Mouse (Mus musculus) liver, postnatal 0 days (tissue): ENCODE results near the gene Atrnl1. TPM values are rescaled to one million over a fixed set of nuclear protein-coding genes. Genes with fewer than 3 reads are reported as not detected.

Source experiments
- ATAC-seq: fragments of 200-750 bp; cut with Nextera tagmentation; 2 replicates; pipeline ENCODE4 v1.8.0; 2017; ENCODE audit warnings: mild to moderate bottlenecking, moderate library complexity
- DNase-seq: peaks from one replicate; pipeline ENCODE4 v3.0.0-alpha.2; 2016
- H3K27ac ChIP-seq: fragments of 300-500 bp; sonication (generic); 2 replicates; pipeline ENCODE4 v1.5.1; 2014; ENCODE audit warnings: antibody characterized with exemption, moderate library complexity, mild to moderate bottlenecking, low read depth
- H3K27me3 ChIP-seq: fragments of 300-500 bp; sonication (generic); 2 replicates; pipeline ENCODE4 v1.6.1; 2014; ENCODE audit warnings: low read length, control low read depth, mixed read lengths; ENCODE audit not compliant: insufficient read depth
- H3K36me3 ChIP-seq: fragments of 300-500 bp; sonication (generic); replicated peaks from 2 replicates; pipeline ENCODE4 v1.6.1; 2014; ENCODE audit warnings: mild to moderate bottlenecking, control low read depth, low read length, moderate library complexity, mixed read lengths; ENCODE audit not compliant: insufficient read depth
- H3K4me1 ChIP-seq: fragments of 300-500 bp; sonication (generic); 2 replicates; pipeline ENCODE4 v1.6.1; 2014; ENCODE audit warnings: antibody characterized with exemption, mild to moderate bottlenecking, control low read depth; ENCODE audit not compliant: insufficient read depth
- H3K4me2 ChIP-seq: fragments of 300-500 bp; sonication (generic); 2 replicates; pipeline ENCODE4 v1.6.1; 2014; ENCODE audit warnings: low read depth, mild to moderate bottlenecking, low read length, moderate library complexity, mixed read lengths
- H3K4me3 ChIP-seq: fragments of 300-500 bp; sonication (generic); 2 replicates; pipeline ENCODE4 v1.5.1; 2014; ENCODE audit warnings: low read depth, low read length
- H3K9ac ChIP-seq: fragments of 300-500 bp; sonication (generic); replicated peaks from 2 replicates; pipeline ENCODE4 v1.6.1; 2014; ENCODE audit warnings: mild to moderate bottlenecking, moderate library complexity
- H3K9me3 ChIP-seq: fragments of 300-500 bp; sonication (generic); 2 replicates; pipeline ENCODE4 v1.6.1; 2016; ENCODE audit warnings: mild to moderate bottlenecking, control low read depth, low read length, mixed read lengths
- CTCF ChIP-seq: sonication (generic); IDR thresholded peaks from 2 replicates; pipeline ENCODE4 v1.5.1; 2016; ENCODE audit warnings: antibody characterized with exemption, low read depth
- EP300 ChIP-seq: IDR thresholded peaks from 2 replicates; pipeline ENCODE4 v1.6.1; 2016; ENCODE audit warnings: antibody characterized with exemption, low read depth, mild to moderate bottlenecking
- WGBS: fragments of 180-500 bp; shearing (Covaris S2); extraction: QIAGEN DNeasy Blood & Tissue Kit; methylation state at CpG from one replicate; pipeline ENCODE4 v1.1.7; 2014; ENCODE audit not compliant: insufficient replicate concordance; 5-methylcytosine and 5-hydroxymethylcytosine counted together
- polyA plus RNA-seq: library from polyadenylated mRNA; unstranded; fragments of >200 nt; fragmentation: Nextera tagmentation; extraction: Ambion mirVana; gene quantifications from 2 replicates; pipeline ENCODE4 v1.2.1, GENCODE M21; 2015

The Atrnl1 gene
- polyA plus RNA-seq, 1 experiment from 2014 or later: 0.70 TPM

DNA sequence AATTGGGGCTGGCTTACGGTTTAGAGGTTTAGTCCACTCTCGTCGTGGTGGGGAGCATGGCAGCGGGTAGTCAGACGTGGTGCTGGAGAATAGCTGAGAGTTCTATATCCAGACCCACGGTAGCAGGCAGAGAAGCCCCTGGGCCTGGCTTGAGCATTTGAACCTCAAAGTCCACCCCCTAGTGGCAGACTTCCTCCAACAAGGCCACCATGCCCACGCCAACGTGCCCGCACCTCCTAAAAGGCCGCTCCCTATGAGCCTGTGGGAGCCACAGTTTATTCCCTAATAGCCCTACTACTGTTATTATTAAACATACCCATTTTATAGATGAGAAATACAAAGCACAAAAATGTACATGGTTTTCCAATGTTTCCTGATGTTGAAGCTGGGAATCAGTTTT lies 19.2 kb upstream of the Atrnl1 start:
- peak; percentile 29; the same call in 1 of the 2 replicates for TF ChIP-seq CTCF
- TF ChIP-seq EP300: no peak
- ATAC-seq (no peak), DNase-seq (no peak)
- Histone ChIP-seq H3K4me2 (no peak overlapping the region), H3K36me3 (no peaks in the 10 kb centered on the region), H3K27ac (no peak overlapping the region), H3K9me3 (no peaks in the 10 kb centered on the region), H3K4me3 (no peak overlapping the region), H3K4me1 (no peaks in the 10 kb centered on the region), H3K27me3 (no peaks in the 10 kb centered on the region), H3K9ac (no peak overlapping the region)
- WGBS: 77% methylated on average over 10 of the region's 10 CpGs

DNA sequence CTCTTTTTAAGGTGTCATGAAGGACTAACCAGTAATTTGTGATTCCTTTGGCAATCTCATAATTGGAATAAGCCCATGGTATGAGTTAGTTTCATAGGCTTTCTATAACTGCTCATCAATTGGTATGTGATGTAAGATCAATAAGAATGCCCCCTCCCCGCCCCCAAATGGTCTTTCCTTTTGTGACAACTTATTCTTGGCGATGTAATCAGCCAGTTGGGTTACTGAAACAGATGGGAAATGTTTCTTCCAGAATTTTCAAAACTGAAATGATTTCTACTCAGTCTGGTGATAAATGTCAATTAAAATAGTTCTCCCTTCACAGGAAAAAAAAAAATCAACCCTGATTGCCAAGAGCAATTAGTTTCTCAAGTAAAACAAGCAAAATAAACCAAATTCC lies 18.5 kb upstream of the Atrnl1 start:
- 72% methylated on average over 2 of the region's 2 CpGs for WGBS
- TF ChIP-seq EP300 (no peak), CTCF (no peak)
- no peak overlapping the region for H3K4me2 ChIP-seq
- H3K27me3 ChIP-seq: no peaks in the 10 kb centered on the region
- DNase-seq: no peak
- H3K9me3 ChIP-seq: no peaks in the 10 kb centered on the region
- H3K36me3 ChIP-seq: no peaks in the 10 kb centered on the region
- ATAC-seq: no peak
- no peak overlapping the region for H3K27ac ChIP-seq
- H3K4me1 ChIP-seq: no peaks in the 10 kb centered on the region
- H3K4me3 ChIP-seq: no peak overlapping the region
- H3K9ac ChIP-seq: no peak overlapping the region

DNA sequence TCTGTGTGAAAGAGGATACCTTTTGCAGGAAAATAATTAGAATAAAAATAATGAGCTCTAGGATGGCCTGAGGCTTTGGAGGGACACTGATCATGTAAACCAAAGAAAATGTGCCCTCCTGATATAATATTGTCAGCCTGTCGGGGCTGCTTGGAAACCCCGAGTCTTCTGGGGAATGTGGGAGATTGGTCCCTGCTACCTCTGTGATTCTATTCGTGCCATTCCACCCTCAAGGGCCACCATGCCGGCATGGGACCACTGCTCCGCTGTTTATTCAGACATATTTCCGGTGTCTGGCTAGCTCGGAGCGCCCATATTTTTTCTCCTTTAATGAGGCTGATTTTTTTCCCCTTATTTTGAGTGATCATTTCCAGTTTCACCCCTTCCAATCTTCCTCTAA lies 11.7 kb upstream of the Atrnl1 start:
- Histone ChIP-seq H3K36me3 (no peaks in the 10 kb centered on the region), H3K27me3 (no peaks in the 10 kb centered on the region), H3K4me3 (no peak overlapping the region), H3K9ac (no peak overlapping the region), H3K9me3 (no peaks in the 10 kb centered on the region), H3K4me2 (no peak overlapping the region), H3K27ac (no peak overlapping the region), H3K4me1 (no peaks in the 10 kb centered on the region)
- ATAC-seq (no peak), DNase-seq (no peak)
- 76% methylated on average over 8 of the region's 8 CpGs for WGBS
- TF ChIP-seq EP300 (no peak), CTCF (no peak)

DNA sequence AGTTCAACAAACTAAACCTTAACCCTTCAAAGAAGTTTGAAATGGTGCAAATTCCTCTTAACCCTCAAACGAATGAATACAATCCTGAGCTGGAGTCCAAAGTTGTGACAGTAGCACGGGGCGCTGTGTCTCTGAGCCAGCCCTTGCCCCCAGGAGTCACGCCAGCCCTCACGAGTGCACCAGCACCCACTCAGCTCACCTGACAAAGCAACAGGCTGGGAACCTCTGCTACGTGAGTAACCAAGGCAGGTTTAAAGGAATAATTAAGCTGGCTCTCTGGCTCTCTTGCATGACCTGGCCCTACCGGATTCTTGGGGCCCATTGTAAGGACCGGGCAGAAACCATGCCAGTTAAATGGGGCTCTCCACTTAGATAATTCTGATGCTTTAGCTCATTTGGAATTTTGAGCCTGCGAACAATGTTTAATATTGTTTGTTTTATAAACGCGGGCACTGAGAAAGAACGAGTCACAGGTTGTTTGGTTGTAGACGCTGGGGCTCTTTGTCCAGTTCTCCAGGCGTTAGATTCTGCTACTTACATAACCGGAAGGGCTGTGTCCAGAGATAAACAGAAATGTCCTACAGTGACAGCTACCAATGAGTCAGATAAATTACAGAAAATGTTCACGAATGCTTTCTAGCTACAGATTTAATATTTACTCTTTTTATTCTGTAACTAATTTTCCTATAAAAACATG lies 10.5 kb upstream of the Atrnl1 start:
- Histone ChIP-seq H3K9ac (no peak overlapping the region), H3K4me1 (no peaks in the 10 kb centered on the region), H3K27me3 (no peaks in the 10 kb centered on the region), H3K36me3 (no peaks in the 10 kb centered on the region), H3K9me3 (0 out of 2 replicates have a peak, but pooled peaks cover 4% of the 10 kb centered on the region), H3K4me2 (no peak overlapping the region; the same call in 1 of the 2 replicates), H3K4me3 (no peak overlapping the region), H3K27ac (no peak overlapping the region)
- peak; percentile 47; the same call in 1 of the 2 replicates for ATAC-seq
- WGBS: 46% methylated on average over 16 of the region's 16 CpGs
- TF ChIP-seq CTCF (no peak), EP300 (0 out of 2 replicates have a peak, but pooled peaks have one; percentile 21)
- no peak for DNase-seq

DNA sequence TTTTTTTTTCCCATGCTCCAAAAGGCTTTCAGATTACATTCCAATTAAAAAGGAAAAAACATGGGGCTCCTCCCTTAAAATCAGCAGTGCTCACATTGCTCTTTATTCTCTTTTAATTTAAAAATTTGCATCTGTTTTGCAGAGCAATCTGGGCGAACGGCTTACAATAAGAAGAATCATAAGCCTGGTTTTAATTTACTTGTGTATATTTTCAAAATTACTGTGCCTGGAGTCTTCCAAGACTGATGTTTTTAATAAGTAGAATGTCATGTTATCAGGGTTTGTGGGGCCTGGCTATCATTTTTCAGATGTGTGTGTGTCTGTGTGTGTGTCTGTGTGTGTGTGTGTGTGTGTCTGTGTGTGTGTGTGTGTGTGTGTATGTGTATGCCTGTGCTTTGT lies 9.9 kb upstream of the Atrnl1 start:
- 67% methylated on average over 2 of the region's 2 CpGs for WGBS
- 0 out of 2 replicates have a peak, but pooled peaks cover 4% of the 10 kb centered on the region for H3K9me3 ChIP-seq
- ATAC-seq: no peak

DNA sequence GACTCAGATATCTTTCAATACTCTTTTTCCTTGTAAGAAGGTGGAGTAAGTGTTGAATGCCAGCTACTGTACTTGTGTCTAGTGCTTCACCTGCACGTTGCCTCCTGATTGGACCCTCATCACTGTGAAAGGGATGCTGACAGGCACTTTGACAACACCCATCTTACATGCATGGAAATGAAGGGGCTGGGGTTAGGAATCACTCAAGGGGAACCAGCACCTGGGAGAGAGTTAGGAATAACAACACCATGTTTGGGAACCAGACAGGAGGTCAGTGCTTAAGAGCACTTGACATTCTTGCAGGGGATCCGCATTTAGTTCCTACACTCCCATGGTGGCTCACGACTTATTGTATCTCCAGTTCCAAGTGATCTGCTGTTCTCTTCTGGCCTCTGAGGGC lies 7.2 kb upstream of the Atrnl1 start:
- TF ChIP-seq EP300 (no peak), CTCF (no peak)
- H3K27ac ChIP-seq: no peak overlapping the region
- no peak overlapping the region for H3K4me3 ChIP-seq
- no peaks in the 10 kb centered on the region for H3K4me1 ChIP-seq
- no peak overlapping the region for H3K4me2 ChIP-seq
- WGBS: 84% methylated on average over 3 of the region's 3 CpGs
- H3K9me3 ChIP-seq: 0 out of 2 replicates have a peak, but pooled peaks cover 4% of the 10 kb centered on the region
- no peak for DNase-seq
- no peak for ATAC-seq
- no peaks in the 10 kb centered on the region for H3K36me3 ChIP-seq
- H3K9ac ChIP-seq: no peak overlapping the region
- no peaks in the 10 kb centered on the region for H3K27me3 ChIP-seq

More for the DNA sequence above, 9.9 kb upstream of the Atrnl1 start:
- Histone ChIP-seq H3K27me3 (no peaks in the 10 kb centered on the region), H3K4me1 (no peaks in the 10 kb centered on the region), H3K36me3 (no peaks in the 10 kb centered on the region), H3K4me2 (no peak overlapping the region), H3K9ac (no peak overlapping the region), H3K4me3 (no peak overlapping the region), H3K27ac (no peak overlapping the region)
- no peak for DNase-seq
- no peak for TF ChIP-seq CTCF
- TF ChIP-seq EP300: 0 out of 2 replicates have a peak, but pooled peaks have one; percentile 3
